ENCODE assay signal across 29 mouse cellular contexts in the genomic region with DNA sequence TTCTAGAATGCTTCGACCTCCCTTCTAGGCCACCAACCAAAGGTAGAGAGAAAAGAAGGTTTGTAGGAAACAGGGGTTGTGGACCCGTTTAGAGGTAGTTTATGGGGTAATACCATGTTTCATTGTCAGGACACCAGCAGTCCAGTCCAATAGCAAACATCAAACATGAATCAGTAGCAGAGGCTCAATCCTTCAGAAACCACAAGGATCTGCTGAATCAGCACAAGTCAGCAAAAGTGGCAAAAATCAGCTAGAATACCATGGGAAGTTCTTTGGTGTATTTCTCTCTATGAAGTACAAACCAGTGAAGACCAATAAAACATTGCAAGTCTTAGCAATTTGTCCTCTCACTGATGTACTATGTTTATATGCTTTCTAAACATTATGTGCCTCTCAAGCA.
"Had no signal": no experiment of that assay in that cellular context is flagged by ENCODE, and none has a peak within 500 bp of the region (broad histone marks: within the 10 kb centered on the region; RNA-seq: fewer than 3 reads in every experiment).

No protein-coding gene starts in this region.

- H3K9me3 ChIP-seq: limb, embryonic 10.5 days; limb, embryonic 12.5 days; limb, embryonic 13.5 days; limb, embryonic 15.5 days; liver, embryonic 12.5 days; liver, embryonic 13.5 days; liver, embryonic 15.5 days; lung, embryonic 15.5 days; megakaryocyte, embryonic 14.5 days; midbrain, embryonic 10.5 days; midbrain, embryonic 12.5 days; midbrain, embryonic 13.5 days; midbrain, embryonic 15.5 days had no signal

- H3K4me1 ChIP-seq: limb, embryonic 10.5 days; limb, embryonic 12.5 days; limb, embryonic 13.5 days; liver, embryonic 12.5 days; liver, embryonic 13.5 days; liver, embryonic 15.5 days; lung, embryonic 15.5 days; megakaryocyte, embryonic 14.5 days; midbrain, embryonic 10.5 days; midbrain, embryonic 12.5 days; midbrain, embryonic 13.5 days; midbrain, embryonic 15.5 days had no signal

- H3K27me3 ChIP-seq: limb, embryonic 12.5 days; limb, embryonic 13.5 days; limb, embryonic 15.5 days; liver, embryonic 12.5 days; liver, embryonic 13.5 days; liver, embryonic 15.5 days; lung, embryonic 15.5 days; megakaryocyte, embryonic 14.5 days; midbrain, embryonic 12.5 days; midbrain, embryonic 13.5 days; midbrain, embryonic 15.5 days had no signal

- DNase-seq: left cerebral cortex, postnatal 4 days; liver; liver, embryonic 13.5 days; liver, postnatal 0 days; lung, adult 18-20 months; lung, adult 2 months; lung, embryonic 14.5 days; lung, postnatal 10 days; lung, postnatal 14 days; lung, postnatal 36 days; lung, postnatal 4 days; midbrain, embryonic 14.5 days had no signal

- H3K36me3 ChIP-seq: limb, embryonic 10.5 days; limb, embryonic 12.5 days; limb, embryonic 13.5 days; limb, embryonic 15.5 days; liver, embryonic 12.5 days; liver, embryonic 13.5 days; liver, embryonic 15.5 days; lung, embryonic 15.5 days; midbrain, embryonic 10.5 days; midbrain, embryonic 12.5 days; midbrain, embryonic 13.5 days; midbrain, embryonic 15.5 days had no signal

- H3K4me2 ChIP-seq: limb, embryonic 12.5 days; limb, embryonic 13.5 days; limb, embryonic 15.5 days; liver, embryonic 11.5 days; liver, embryonic 12.5 days; liver, embryonic 13.5 days; liver, embryonic 15.5 days; lung, embryonic 14.5 days; lung, embryonic 15.5 days; midbrain, embryonic 11.5 days; midbrain, embryonic 12.5 days; midbrain, embryonic 13.5 days; midbrain, embryonic 15.5 days had no signal

- H3K4me3 ChIP-seq: limb, embryonic 10.5 days; limb, embryonic 12.5 days; limb, embryonic 13.5 days; limb, embryonic 15.5 days; liver, embryonic 12.5 days; liver, embryonic 13.5 days; liver, embryonic 15.5 days; lung, embryonic 15.5 days; megakaryocyte, embryonic 14.5 days; midbrain, embryonic 10.5 days; midbrain, embryonic 12.5 days; midbrain, embryonic 13.5 days; midbrain, embryonic 15.5 days; myocyte had no signal

- H3K27ac ChIP-seq: limb, embryonic 10.5 days; limb, embryonic 12.5 days; limb, embryonic 13.5 days; limb, embryonic 15.5 days; liver, embryonic 12.5 days; liver, embryonic 13.5 days; liver, embryonic 14.5 days; liver, embryonic 15.5 days; lung, embryonic 15.5 days; macrophage; midbrain, embryonic 10.5 days; midbrain, embryonic 12.5 days; midbrain, embryonic 13.5 days; midbrain, embryonic 15.5 days had no signal

- H3K9ac ChIP-seq: limb, embryonic 12.5 days; limb, embryonic 13.5 days; limb, embryonic 15.5 days; liver, embryonic 12.5 days; liver, embryonic 13.5 days; liver, embryonic 14.5 days; liver, embryonic 15.5 days; liver, postnatal 0 days; lung, embryonic 14.5 days; lung, embryonic 15.5 days; midbrain, embryonic 12.5 days; midbrain, embryonic 13.5 days; midbrain, embryonic 15.5 days had no signal
